10 mouse cellular contexts compared by ENCODE assay signal in genomic region chrX:140342393-140343163, GRCm38 (mm10). TPM values are rescaled to one million over a fixed set of nuclear protein-coding genes. Genes with fewer than 3 reads are reported as not detected.
DNase-seq lines count a peak whose midpoint lies in the region; ATAC-seq and TF ChIP-seq lines count a peak whose summit lies in the region.
"Had no signal": no experiment of that assay in that cellular context is flagged by ENCODE, and none has a peak within 500 bp of the region (broad histone marks: within the 10 kb centered on the region; RNA-seq: fewer than 3 reads in every experiment).

No protein-coding gene starts in this region.

- peak overlapping the region; percentile 46; the same call in 1 of the 2 replicates for H3K9ac ChIP-seq in lung, embryonic 16.5 days (ENCODE audit: low read length)
- peak overlapping the region; percentile 48 for H3K9ac ChIP-seq in forebrain, embryonic 14.5 days (ENCODE audit: low read length)
- H3K9ac ChIP-seq in limb, embryonic 14.5 days (ENCODE audit: low read depth, low read length, severe bottlenecking) = peak overlapping the region; percentile 47
- no peak overlapping the region; the same call in 1 of the 2 replicates for H3K9ac ChIP-seq in stomach, embryonic 14.5 days (replicated peaks; ENCODE audit: low read depth, low read length)
- H3K9ac ChIP-seq: liver, embryonic 14.5 days had no signal

- no peak for DNase-seq in lung, postnatal 10 days
- no peak for DNase-seq in forebrain, embryonic 14.5 days (ENCODE audit: low spot score)
- DNase-seq in limb, embryonic 14.5 days (ENCODE audit: low spot score) = no peak
- DNase-seq in adrenal gland, postnatal 25 days = no peak
- no peak for DNase-seq in cerebellum, adult 11-12 months
- no peak for DNase-seq in adrenal gland, postnatal 4 days (ENCODE audit: low spot score in 2 of 2)

- H3K9me3 ChIP-seq in lung, embryonic 16.5 days (ENCODE audit: control insufficient read depth, low read length) = no peaks in the 10 kb centered on the region
- no peaks in the 10 kb centered on the region for H3K9me3 ChIP-seq in forebrain, embryonic 14.5 days (replicated peaks; ENCODE audit: control insufficient read depth, low read length)
- no peaks in the 10 kb centered on the region for H3K9me3 ChIP-seq in limb, embryonic 14.5 days (ENCODE audit: control insufficient read depth, low read length)
- no peaks in the 10 kb centered on the region for H3K9me3 ChIP-seq in stomach, embryonic 14.5 days (ENCODE audit: control insufficient read depth, low read depth, low read length)

- no peaks in the 10 kb centered on the region for H3K36me3 ChIP-seq in lung, embryonic 16.5 days (ENCODE audit: control insufficient read depth, insufficient read depth, low read length)
- no peaks in the 10 kb centered on the region for H3K36me3 ChIP-seq in forebrain, embryonic 14.5 days (ENCODE audit: control insufficient read depth, insufficient read depth, low read length)
- H3K36me3 ChIP-seq in limb, embryonic 14.5 days (ENCODE audit: control insufficient read depth, insufficient read depth, low read length) = no peaks in the 10 kb centered on the region
- H3K36me3 ChIP-seq in stomach, embryonic 14.5 days (ENCODE audit: control insufficient read depth, insufficient read depth, low read length) = no peaks in the 10 kb centered on the region

- H3K4me1 ChIP-seq in lung, embryonic 16.5 days (replicated peaks; ENCODE audit: control insufficient read depth, insufficient read depth, low read length) = no peaks in the 10 kb centered on the region
- no peaks in the 10 kb centered on the region for H3K4me1 ChIP-seq in forebrain, embryonic 14.5 days (ENCODE audit: control insufficient read depth, insufficient read depth, low read length)
- no peaks in the 10 kb centered on the region for H3K4me1 ChIP-seq in limb, embryonic 14.5 days (ENCODE audit: control insufficient read depth, insufficient read depth, low read length)
- H3K4me1 ChIP-seq in stomach, embryonic 14.5 days (ENCODE audit: control insufficient read depth, insufficient read depth, low read length) = no peaks in the 10 kb centered on the region

- 19% methylated on average over 23 of the region's 25 CpGs for WGBS in lung, embryonic 16.5 days
- 38% methylated on average over 22 of the region's 25 CpGs for WGBS in forebrain, embryonic 14.5 days
- 19% methylated on average over 19 of the region's 25 CpGs for WGBS in limb, embryonic 14.5 days
- 23% methylated on average over 23 of the region's 25 CpGs for WGBS in stomach, embryonic 14.5 days

- H3K4me3 ChIP-seq in lung, embryonic 16.5 days (ENCODE audit: low read length) = peak overlapping the region; percentile 37
- H3K4me3 ChIP-seq in forebrain, embryonic 14.5 days (ENCODE audit: low read depth, low read length) = peak overlapping the region; percentile 29
- peak overlapping the region; percentile 35 for H3K4me3 ChIP-seq in limb, embryonic 14.5 days (replicated peaks; ENCODE audit: low read length)
- H3K4me3 ChIP-seq in stomach, embryonic 14.5 days (ENCODE audit: low read depth, low read length) = peak overlapping the region; percentile 22; the same call in 1 of the 2 replicates

- ATAC-seq in lung, embryonic 16.5 days (ENCODE audit: low read depth) = no peak
- ATAC-seq in forebrain, embryonic 14.5 days = peak; percentile 43; the same call in 1 of the 2 replicates
- 0 out of 2 replicates have a peak, but pooled peaks have one; percentile 23 for ATAC-seq in limb, embryonic 14.5 days (ENCODE audit: low FRiP score, low read depth)
- no peak for ATAC-seq in stomach, embryonic 14.5 days (ENCODE audit: insufficient number of reproducible peaks, insufficient read depth, low FRiP score, low read depth)

- peaks cover 21% of the 10 kb centered on the region for H3K27me3 ChIP-seq in lung, embryonic 16.5 days (ENCODE audit: control insufficient read depth, insufficient read depth, low read depth, low read length)
- 0 out of 2 replicates have a peak, but pooled peaks cover 2% of the 10 kb centered on the region for H3K27me3 ChIP-seq in forebrain, embryonic 14.5 days (replicated peaks; ENCODE audit: control insufficient read depth, insufficient read depth, low read length)
- peaks cover 20% of the 10 kb centered on the region for H3K27me3 ChIP-seq in limb, embryonic 14.5 days (ENCODE audit: control insufficient read depth, insufficient read depth, low read length)
- 0 out of 2 replicates have a peak, but pooled peaks cover 3% of the 10 kb centered on the region for H3K27me3 ChIP-seq in stomach, embryonic 14.5 days (ENCODE audit: control insufficient read depth, insufficient read depth, low read length)

- H3K4me2 ChIP-seq in lung, embryonic 16.5 days (ENCODE audit: low read depth, low read length) = peak overlapping the region; percentile 55
- peak overlapping the region; percentile 64 for H3K4me2 ChIP-seq in forebrain, embryonic 14.5 days (ENCODE audit: low read length)
- H3K4me2 ChIP-seq in limb, embryonic 14.5 days (replicated peaks; ENCODE audit: low read depth, low read length, severe bottlenecking) = peak overlapping the region; percentile 65
- H3K4me2 ChIP-seq in stomach, embryonic 14.5 days (replicated peaks; ENCODE audit: low read depth, low read length) = peak overlapping the region; percentile 50

- no peak for TF ChIP-seq POLR2A in limb, embryonic 14.5 days (IDR thresholded peaks at IDR 0.05; ENCODE audit: borderline replicate concordance, extremely low read depth, insufficient read depth, insufficient read length)

- no peak overlapping the region for H3K27ac ChIP-seq in lung, embryonic 16.5 days (ENCODE audit: low read length)
- H3K27ac ChIP-seq in forebrain, embryonic 14.5 days (ENCODE audit: low read depth, low read length) = no peak overlapping the region
- no peak overlapping the region for H3K27ac ChIP-seq in limb, embryonic 14.5 days (replicated peaks; ENCODE audit: low read depth, low read length)
- no peak overlapping the region for H3K27ac ChIP-seq in stomach, embryonic 14.5 days (ENCODE audit: low read length)
- H3K27ac ChIP-seq: liver, embryonic 14.5 days had no signal

RNA-seq across cellular contexts. Expression of gene Frmpd3, which starts 0.5 kb away (rescaled TPM):
- 0.03 TPM in 1 of 2 replicates, not detected in the other for polyA plus RNA-seq in lung, embryonic 16.5 days (2015; fragmentation: Nextera tagmentation; extraction: Ambion mirVana)
- 0.59 and 1.0 TPM in 2 replicates for polyA plus RNA-seq in forebrain, embryonic 14.5 days (2014; fragmentation: Nextera tagmentation; extraction: Ambion mirVana)
- polyA plus RNA-seq in limb, embryonic 14.5 days (2012; rRNA removed) = 1.1 and 1.2 TPM in 2 replicates
- polyA plus RNA-seq in limb, embryonic 14.5 days (2014; fragmentation: Nextera tagmentation; extraction: Ambion mirVana) = 0.44 and 0.56 TPM in 2 replicates
- 0.20 and 0.39 TPM in 2 replicates for polyA plus RNA-seq in stomach, embryonic 14.5 days (2014; fragmentation: Nextera tagmentation; extraction: Ambion mirVana)
- not detected in 2 replicates for total RNA-seq in adrenal gland, postnatal 25 days (2021)
- under 1 TPM; 0.14 to 0.40 TPM for total RNA-seq in adrenal gland, postnatal 4 days (2021)
- total RNA-seq: adrenal gland, adult 2 months had no signal
- polyA plus RNA-seq: adrenal gland, adult 2 months; liver, embryonic 14.5 days had no signal

Comparison
In these comparisons a context has a peak if more than half of its experiments do, and no peak if none do; other contexts are left out.
1. ATAC-seq: peak in forebrain, embryonic 14.5 days (single experiment) and limb, embryonic 14.5 days (single experiment); none in lung, embryonic 16.5 days (single experiment) and stomach, embryonic 14.5 days (single experiment).
2. Peak in every context shown above with its lines, with median percentiles within 50 percentile points of each other: H3K4me2 ChIP-seq and H3K4me3 ChIP-seq.